Mouse (Mus musculus) midbrain, embryonic 16.5 days (tissue): ENCODE data around the gene Sec24c. TPM values are rescaled to one million over a fixed set of nuclear protein-coding genes. Genes with fewer than 3 reads are reported as not detected.

Experiments used
- ATAC-seq: fragments of 200-750 bp; cut with Nextera tagmentation; 2 replicates; pipeline ENCODE4 v1.8.0; 2017; ENCODE audit warnings: moderate TSS enrichment
- H3K27ac ChIP-seq: fragments of 300-500 bp; sonication (generic); 2 replicates; pipeline ENCODE4 v1.5.1; 2014; ENCODE audit warnings: mild to moderate bottlenecking, low read length, mixed read lengths
- H3K27me3 ChIP-seq: fragments of 300-500 bp; sonication (generic); 2 replicates; pipeline ENCODE4 v1.6.1; 2014; ENCODE audit warnings: low read depth, low read length, mixed read lengths; ENCODE audit not compliant: control insufficient read depth, insufficient read depth
- H3K36me3 ChIP-seq: fragments of 300-500 bp; sonication (generic); 2 replicates; pipeline ENCODE4 v1.6.1; 2014; ENCODE audit warnings: mild to moderate bottlenecking, low read length, moderate library complexity, mixed read lengths; ENCODE audit not compliant: control insufficient read depth, insufficient read depth
- H3K4me1 ChIP-seq: fragments of 300-500 bp; sonication (generic); 2 replicates; pipeline ENCODE4 v1.6.1; 2014; ENCODE audit warnings: mild to moderate bottlenecking, low read length, mixed read lengths; ENCODE audit not compliant: control insufficient read depth, insufficient read depth
- H3K4me2 ChIP-seq: fragments of 300-500 bp; sonication (generic); 2 replicates; pipeline ENCODE4 v1.6.1; 2014; ENCODE audit warnings: mild to moderate bottlenecking, low read length, mixed read lengths
- H3K4me3 ChIP-seq: fragments of 300-500 bp; sonication (generic); 2 replicates; pipeline ENCODE4 v1.5.1; 2014; ENCODE audit warnings: low read depth, mild to moderate bottlenecking, low read length, moderate library complexity, mixed read lengths
- H3K9ac ChIP-seq: fragments of 300-500 bp; sonication (generic); 2 replicates; pipeline ENCODE4 v1.6.1; 2014; ENCODE audit warnings: low read depth, low read length, mixed read lengths
- H3K9me3 ChIP-seq: fragments of 300-500 bp; sonication (generic); replicated peaks from 2 replicates; pipeline ENCODE4 v1.6.1; 2014; ENCODE audit warnings: mild to moderate bottlenecking, low read length, mixed read lengths; ENCODE audit not compliant: control insufficient read depth, poor library complexity, severe bottlenecking
- WGBS: fragments of 180-500 bp; shearing (Covaris S2); extraction: QIAGEN DNeasy Blood & Tissue Kit; methylation state at CpG from one replicate; pipeline ENCODE4 v1.1.7; 2014; 5-methylcytosine and 5-hydroxymethylcytosine counted together
- polyA plus RNA-seq: library from polyadenylated mRNA; unstranded; fragments of >200 nt; fragmentation: Nextera tagmentation; extraction: Ambion mirVana; gene quantifications from 2 replicates; pipeline ENCODE4 v1.2.1, GENCODE M21; 2015

Gene Sec24c
- polyA plus RNA-seq, 1 experiment from 2014 or later: 92.9 TPM

DNA sequence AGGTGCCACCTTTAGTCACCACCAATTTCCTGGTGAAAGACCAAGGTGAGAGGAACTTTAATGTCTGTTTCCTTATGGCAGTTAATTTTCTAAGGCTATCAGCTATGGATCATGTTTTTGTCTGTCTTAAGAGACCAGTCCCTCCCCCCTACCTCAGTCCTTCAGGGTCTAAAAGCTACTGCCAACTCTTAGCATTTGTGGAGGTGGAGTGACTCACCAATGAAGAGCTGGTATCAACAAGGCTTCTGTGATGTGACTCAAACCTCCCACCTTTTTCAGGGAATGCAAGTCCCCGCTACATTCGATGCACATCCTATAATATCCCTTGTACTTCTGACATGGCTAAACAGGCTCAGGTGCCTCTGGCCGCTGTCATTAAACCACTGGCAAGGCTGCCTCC is 12.5 kb downstream of the Sec24c start:
- H3K27me3 ChIP-seq: no peaks in the 10 kb centered on the region
- H3K9ac ChIP-seq: no peak overlapping the region
- H3K4me3 ChIP-seq: no peak overlapping the region
- H3K4me1 ChIP-seq: no peaks in the 10 kb centered on the region
- no peaks in the 10 kb centered on the region for H3K9me3 ChIP-seq
- H3K4me2 ChIP-seq: no peak overlapping the region
- H3K36me3 ChIP-seq: peaks cover 64% of the 10 kb centered on the region
- WGBS: 98% methylated on average over 3 of the region's 3 CpGs
- ATAC-seq: no peak
- H3K27ac ChIP-seq: no peak overlapping the region

DNA sequence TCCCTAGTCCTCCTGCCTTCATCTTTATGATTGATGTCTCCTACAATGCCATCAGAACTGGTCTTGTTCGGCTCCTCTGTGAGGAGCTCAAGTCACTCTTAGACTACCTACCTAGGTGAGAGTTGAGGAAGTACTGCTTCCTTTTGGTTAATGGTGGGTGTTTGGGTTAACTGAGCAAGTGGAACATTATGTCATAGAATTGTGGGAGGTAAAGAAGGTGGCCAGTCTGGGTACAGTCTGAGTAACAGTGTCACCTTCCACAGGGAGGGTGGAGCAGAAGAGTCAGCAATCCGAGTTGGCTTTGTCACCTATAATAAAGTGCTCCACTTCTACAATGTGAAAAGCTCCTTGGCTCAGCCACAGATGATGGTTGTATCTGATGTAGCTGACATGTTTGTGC is 14.9 kb downstream of the Sec24c start:
- 87% methylated on average over 2 of the region's 2 CpGs for WGBS
- Histone ChIP-seq H3K9ac (no peak overlapping the region), H3K4me2 (no peak overlapping the region), H3K27ac (no peak overlapping the region), H3K9me3 (no peaks in the 10 kb centered on the region), H3K36me3 (peaks cover 56% of the 10 kb centered on the region), H3K27me3 (no peaks in the 10 kb centered on the region), H3K4me1 (peaks cover under 1% of the 10 kb centered on the region), H3K4me3 (no peak overlapping the region)
- ATAC-seq: no peak

GRCm38 (mm10) chr14:20691772-20692171 is 17.7 kb downstream of the Sec24c start:
- no peak overlapping the region for H3K9ac ChIP-seq
- no peaks in the 10 kb centered on the region for H3K9me3 ChIP-seq
- no peaks in the 10 kb centered on the region for H3K27me3 ChIP-seq
- no peak for ATAC-seq
- no peak overlapping the region for H3K4me2 ChIP-seq
- H3K4me1 ChIP-seq: peaks cover 17% of the 10 kb centered on the region
- H3K36me3 ChIP-seq: peaks cover 47% of the 10 kb centered on the region
- WGBS: 92% methylated on average over 6 of the region's 6 CpGs
- no peak overlapping the region for H3K27ac ChIP-seq
- H3K4me3 ChIP-seq: no peak overlapping the region

DNA sequence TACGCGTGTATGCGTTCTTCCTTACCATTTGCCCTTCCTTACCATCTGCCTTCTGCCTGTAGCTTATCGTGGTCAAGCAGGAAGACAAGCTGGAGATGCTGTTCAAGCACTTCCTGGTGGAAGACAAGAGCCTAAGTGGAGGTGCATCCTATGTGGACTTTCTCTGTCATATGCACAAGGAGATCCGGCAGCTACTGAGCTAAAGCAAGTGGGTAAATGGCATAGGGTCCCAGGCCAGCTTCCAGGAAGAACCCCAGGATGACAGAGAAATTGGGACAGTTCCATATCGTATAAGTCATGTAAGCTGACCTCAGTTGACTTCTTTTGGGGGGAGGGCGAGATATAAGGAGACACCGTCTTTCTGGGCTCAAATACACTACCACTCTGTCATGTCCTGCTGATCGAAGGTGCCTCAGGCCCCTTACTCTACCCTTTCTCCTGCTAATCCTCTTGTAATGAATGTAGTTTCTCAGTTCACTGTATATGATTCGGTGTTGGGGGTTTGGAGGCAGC is 19.5 kb downstream of the Sec24c start:
- 90% methylated on average over 10 of the region's 10 CpGs for WGBS
- Histone ChIP-seq H3K36me3 (peaks cover 30% of the 10 kb centered on the region), H3K9me3 (no peaks in the 10 kb centered on the region), H3K4me2 (no peak overlapping the region), H3K27ac (no peak overlapping the region), H3K4me1 (peaks cover 34% of the 10 kb centered on the region), H3K9ac (no peak overlapping the region), H3K4me3 (no peak overlapping the region), H3K27me3 (no peaks in the 10 kb centered on the region)
- ATAC-seq: no peak

DNA sequence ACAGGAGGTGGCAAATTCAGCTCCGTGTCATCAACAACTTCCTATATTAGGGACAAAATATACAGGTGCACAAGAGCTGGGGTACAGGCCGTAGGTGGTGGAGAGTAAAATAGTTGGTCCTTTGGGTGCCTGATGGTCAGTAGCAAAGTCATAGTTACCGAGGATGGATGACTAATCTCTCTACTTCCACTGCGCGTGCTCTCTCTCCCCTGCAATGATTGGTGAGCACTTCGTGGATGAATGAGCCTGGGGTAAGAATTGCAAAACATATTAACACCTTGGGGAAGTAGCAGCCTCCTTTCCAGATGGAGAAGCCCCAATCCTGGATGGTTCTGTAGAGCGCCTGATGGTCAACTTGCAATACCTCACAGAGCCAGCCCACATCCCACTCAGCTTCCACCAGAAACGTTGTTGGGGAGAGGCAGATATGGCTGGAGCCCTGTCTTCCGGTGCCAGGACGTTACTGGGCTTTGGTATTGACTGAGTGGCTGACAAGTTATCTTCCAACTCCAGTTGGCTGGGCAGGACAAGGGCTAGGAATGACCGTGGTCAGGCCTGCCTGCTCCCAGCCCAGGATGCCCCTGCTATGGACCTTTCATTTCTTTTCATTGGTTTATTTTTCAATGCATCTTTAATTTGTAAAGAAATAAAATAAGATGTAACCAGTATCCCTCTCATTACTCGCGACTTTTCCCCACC is 20.2 kb downstream of the Sec24c start:
- peak overlapping the region; percentile 98 for H3K27ac ChIP-seq
- H3K9ac ChIP-seq: peak overlapping the region; percentile 96
- H3K4me1 ChIP-seq: peaks cover 41% of the 10 kb centered on the region
- peak overlapping the region; percentile 57 for H3K4me2 ChIP-seq
- peak; percentile 23 for ATAC-seq
- H3K4me3 ChIP-seq: peak overlapping the region; percentile 77
- peaks cover 25% of the 10 kb centered on the region for H3K36me3 ChIP-seq
- H3K27me3 ChIP-seq: no peaks in the 10 kb centered on the region
- 48% methylated on average over 13 of the region's 13 CpGs for WGBS
- H3K9me3 ChIP-seq: no peaks in the 10 kb centered on the region

- H3K4me2 ChIP-seq: peak within 1 kb of the TSS; percentile 57
- H3K9ac ChIP-seq: peak within 1 kb of the TSS; percentile 96
- peaks cover 45% of the 10 kb centered on the region for H3K4me1 ChIP-seq
- no peaks in the 10 kb centered on the region for H3K9me3 ChIP-seq
- peak within 1 kb of the TSS; percentile 98 for H3K27ac ChIP-seq
- H3K27me3 ChIP-seq: no peaks in the 10 kb centered on the region
- H3K36me3 ChIP-seq: peaks cover 20% of the 10 kb centered on the region
- ATAC-seq: peak; percentile 93
- under 1% methylated on average over 107 of the region's 111 CpGs for WGBS
- peak within 1 kb of the TSS; percentile 77 for H3K4me3 ChIP-seq
Observed at GRCm38 (mm10) chr14:20694884-20695760, 21.0 kb downstream of the Sec24c start, which contains the start of gene Fut11. Fut11 (plus strand) TSS chr14:20694968.

GRCm38 (mm10) chr14:20695761-20696520 is 21.8 kb downstream of the Sec24c start:
- Histone ChIP-seq H3K9me3 (no peaks in the 10 kb centered on the region), H3K36me3 (peaks cover 15% of the 10 kb centered on the region), H3K27me3 (no peaks in the 10 kb centered on the region), H3K27ac (peak overlapping the region; percentile 98), H3K4me2 (peak overlapping the region; percentile 57), H3K4me3 (peak overlapping the region; percentile 77), H3K4me1 (peaks cover 51% of the 10 kb centered on the region), H3K9ac (peak overlapping the region; percentile 96)
- 11% methylated on average over 27 of the region's 27 CpGs for WGBS
- ATAC-seq: no peak

DNA sequence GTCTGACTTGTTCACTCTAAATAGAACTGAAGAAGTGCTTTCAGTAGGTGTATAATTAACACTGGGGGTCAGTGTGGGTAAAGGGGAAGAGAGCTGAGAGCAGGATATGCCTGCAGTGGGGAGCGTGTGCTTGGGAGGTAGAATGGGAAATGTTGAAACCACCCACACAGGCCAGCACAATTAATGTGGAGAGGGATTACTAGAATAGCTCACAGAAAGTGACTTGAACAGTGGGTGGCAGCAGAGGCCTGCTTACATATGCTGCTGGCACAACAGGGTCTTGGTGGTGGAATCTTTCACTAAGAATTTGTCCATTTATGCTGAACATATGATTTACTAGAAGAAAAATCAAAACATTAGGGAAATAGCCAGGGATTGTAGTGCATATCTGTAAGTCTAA is 22.9 kb downstream of the Sec24c start:
- 4% methylated on average over 1 of the region's 1 CpGs for WGBS
- H3K9me3 ChIP-seq: no peaks in the 10 kb centered on the region
- H3K27me3 ChIP-seq: no peaks in the 10 kb centered on the region
- H3K4me3 ChIP-seq: peak overlapping the region; percentile 77
- H3K4me1 ChIP-seq: peaks cover 61% of the 10 kb centered on the region
- peak overlapping the region; percentile 57 for H3K4me2 ChIP-seq
- H3K27ac ChIP-seq: 0 out of 2 replicates have a peak overlapping the region, but pooled peaks have one; percentile 18
- no peak for ATAC-seq
- peak overlapping the region; percentile 21 for H3K9ac ChIP-seq
- peaks cover 7% of the 10 kb centered on the region; the same call in 1 of the 2 replicates for H3K36me3 ChIP-seq
